Mouse (Mus musculus): ENCODE data around the gene Ttc23. TPM values are rescaled to one million over a fixed set of nuclear protein-coding genes. Genes with fewer than 3 reads are reported as not detected.

Ttc23 gene
- total RNA-seq, 1 experiment from 2014 or later, result 1.8 TPM

DNA sequence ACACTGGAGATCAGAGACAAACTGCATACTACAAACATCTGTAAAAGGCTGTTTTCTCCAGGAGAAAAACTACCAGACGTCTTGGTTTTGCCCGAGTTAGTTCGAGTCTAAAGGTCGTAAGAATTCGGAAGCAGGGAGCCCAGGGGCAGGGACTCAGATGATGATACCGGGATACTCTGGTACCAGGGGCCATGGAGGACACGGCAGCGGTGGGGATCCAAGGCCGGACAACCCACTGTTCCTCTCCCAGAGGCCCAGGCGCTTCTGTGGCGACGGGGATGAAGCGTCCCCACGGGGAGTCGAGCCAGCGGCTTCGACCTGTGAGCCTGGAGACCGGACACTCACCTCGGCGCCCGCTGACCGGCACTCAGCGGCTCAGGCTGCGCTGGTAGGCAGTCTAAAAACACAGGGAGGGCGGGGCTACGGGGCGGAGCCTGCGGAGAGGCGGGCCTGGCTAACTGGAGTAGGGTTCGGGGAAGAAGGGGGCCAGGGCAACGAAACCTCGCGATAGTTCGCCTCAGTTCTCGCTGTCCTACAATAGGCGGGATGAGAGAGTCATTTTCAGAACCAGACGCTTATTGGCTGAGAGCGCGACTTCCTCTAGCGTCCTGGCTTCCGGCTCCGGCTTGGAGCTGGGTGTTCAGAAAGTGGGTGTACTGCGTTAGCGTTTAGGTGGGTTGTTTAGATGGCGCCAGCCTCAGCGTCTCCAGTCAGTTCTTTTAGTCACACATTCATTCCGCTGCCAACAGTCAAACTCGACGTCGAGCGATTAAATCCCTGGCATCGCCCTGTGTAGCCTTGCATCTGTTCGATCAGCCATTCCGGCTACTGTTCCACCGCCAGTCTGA is 2.2 kb upstream of the Ttc23 start, which contains the start of gene Lrrc28:
Gene Lrrc28 (minus strand): TSS at position 436 of the 848 bp plus-strand sequence.
- ATAC-seq (replicated peaks; ENCODE audit: low read depth, poor library complexity, severe bottlenecking), result peak; percentile 97

DNA sequence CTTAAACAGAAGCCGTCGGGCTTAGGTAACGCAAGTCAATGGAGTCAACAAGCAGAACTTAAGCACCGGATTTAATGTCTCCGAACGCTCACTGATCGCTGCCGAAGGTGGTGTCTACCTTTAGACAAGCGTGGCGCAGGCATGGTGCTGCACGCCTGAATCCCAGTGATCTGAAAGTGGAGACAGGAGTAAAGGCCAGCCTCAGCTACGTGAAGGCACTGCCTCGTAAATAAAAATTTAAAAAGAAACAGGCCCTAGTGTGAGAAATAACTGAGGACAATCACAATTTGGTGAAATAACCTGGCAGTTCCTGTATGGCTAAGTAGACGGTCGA is 1.6 kb upstream of the Ttc23 start:
- peak; percentile 27 for ATAC-seq (replicated peaks; ENCODE audit: low read depth, poor library complexity, severe bottlenecking)

DNA sequence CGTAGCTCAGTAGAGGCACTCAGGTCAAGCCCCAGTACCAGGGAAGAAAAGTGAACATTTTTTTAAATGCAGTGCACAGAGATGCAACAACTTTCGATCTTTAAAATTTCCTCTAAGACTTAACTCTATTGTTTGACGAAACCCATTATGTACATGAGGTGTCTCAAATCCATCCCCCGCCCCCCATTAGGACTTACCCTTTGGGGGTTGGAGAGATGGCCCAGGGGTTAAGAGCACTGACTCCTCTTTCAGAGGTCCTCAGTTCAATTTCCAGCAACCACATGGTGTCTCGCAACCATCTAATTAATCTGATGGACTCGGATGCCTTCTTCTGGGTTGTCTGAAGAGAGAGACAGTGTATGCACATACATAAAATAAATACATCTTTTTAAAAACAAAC is 1.1 kb upstream of the Ttc23 start:
- ATAC-seq (replicated peaks; ENCODE audit: low read depth, poor library complexity, severe bottlenecking), result no peak

DNA sequence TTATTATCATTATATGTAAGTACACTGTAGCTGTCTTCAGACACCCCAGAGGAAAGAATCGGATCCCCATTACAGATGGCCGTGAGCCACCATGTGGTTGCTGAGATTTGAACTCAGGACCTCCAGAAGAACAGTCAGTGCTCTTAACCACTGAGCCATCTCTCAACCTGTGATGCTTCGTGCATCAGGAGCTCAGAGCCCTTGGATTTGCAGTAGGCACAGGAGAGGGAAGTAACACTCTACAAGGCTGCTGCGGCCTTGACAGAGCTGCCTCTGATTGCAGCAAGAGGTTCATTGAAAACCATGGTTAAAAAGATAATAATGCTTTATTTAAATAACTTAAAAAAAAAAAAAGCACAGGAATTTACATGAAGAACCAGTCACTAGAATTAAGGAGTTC is 1.2 kb downstream of the Ttc23 start:
- ATAC-seq (replicated peaks; ENCODE audit: low read depth, poor library complexity, severe bottlenecking), result no peak

DNA sequence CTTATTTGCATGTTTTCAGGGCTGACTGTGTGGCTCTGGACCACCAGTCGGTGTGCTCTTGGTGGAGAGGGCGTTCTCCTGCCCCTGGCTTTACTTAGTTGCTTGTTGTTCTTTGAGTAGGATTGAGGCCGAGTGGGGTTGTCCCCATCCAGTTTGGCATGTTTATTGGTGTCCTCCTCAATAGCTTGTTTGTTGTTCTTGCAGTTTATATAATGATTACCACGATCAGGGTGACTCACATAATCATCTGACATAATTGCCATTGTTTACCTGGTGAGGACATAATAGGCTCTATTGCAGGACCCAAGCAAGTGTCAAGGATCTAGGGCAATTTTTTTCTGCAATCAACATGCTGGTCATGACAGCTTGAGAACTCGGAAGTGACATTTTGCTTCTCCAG is 5.0 kb downstream of the Ttc23 start:
- ATAC-seq (replicated peaks; ENCODE audit: low read depth, poor library complexity, severe bottlenecking), result no peak

DNA sequence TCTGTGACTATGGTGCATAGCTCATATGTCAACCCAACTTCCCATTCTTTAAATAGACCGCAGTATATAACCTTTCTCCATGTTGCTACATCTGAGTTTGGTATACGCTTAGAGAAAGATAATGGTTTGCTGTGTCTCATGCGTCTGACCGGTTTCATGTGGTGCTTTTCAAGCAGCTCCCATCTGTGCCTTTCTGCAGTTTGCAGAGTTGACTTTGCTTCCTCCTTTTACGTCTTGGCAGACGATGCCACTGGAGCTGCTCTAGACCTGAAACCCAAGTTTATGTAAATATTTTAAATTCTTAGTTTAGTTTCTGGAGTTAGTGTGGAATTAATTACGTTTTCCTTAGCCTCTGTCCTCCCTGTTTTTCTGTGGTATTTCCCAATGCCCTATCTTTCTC is 7.5 kb downstream of the Ttc23 start:
- ATAC-seq (replicated peaks; ENCODE audit: low read depth, poor library complexity, severe bottlenecking), result peak; percentile 39

DNA sequence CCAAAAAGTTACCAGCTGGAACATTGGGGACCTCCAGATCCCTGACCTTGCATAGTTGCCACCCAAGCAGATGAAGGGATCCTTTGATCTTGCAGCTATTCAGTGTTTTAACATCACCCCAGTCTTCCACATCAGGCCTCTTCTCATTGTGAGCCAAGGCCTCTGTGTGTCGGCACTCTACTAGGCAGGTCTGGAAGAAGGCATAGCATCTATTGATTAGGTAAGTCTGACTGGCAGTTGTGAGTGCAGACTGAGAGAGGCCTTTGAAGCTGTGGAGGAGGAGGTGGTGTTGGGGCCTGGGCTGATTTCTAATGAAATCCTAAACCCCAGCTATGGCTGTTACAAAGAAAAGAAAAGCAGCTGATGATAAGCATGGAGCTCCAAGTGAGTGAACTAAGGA is 8.0 kb downstream of the Ttc23 start:
- ATAC-seq (replicated peaks; ENCODE audit: low read depth, poor library complexity, severe bottlenecking), result no peak

DNA sequence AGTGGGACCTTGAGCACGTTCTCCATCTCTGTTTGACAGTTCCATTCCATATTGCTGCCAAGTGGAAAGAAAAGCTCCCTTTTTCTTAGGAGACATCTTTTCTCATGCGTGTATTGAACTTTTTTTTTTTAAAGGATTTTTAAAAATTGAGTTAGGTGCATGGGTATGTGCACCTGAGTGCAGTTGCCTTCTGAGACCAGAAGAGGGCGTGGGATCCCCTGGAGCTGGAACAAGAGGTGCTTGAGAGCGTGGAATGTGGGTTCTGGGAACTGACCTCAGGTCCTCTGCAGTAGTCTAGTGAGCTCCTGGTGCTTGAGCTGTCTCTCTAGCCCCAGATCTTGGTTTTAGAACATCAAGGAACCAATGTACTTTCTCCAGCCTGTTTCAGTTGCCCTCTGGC is 10.9 kb downstream of the Ttc23 start:
- ATAC-seq (replicated peaks; ENCODE audit: low read depth, poor library complexity, severe bottlenecking), result no peak

DNA sequence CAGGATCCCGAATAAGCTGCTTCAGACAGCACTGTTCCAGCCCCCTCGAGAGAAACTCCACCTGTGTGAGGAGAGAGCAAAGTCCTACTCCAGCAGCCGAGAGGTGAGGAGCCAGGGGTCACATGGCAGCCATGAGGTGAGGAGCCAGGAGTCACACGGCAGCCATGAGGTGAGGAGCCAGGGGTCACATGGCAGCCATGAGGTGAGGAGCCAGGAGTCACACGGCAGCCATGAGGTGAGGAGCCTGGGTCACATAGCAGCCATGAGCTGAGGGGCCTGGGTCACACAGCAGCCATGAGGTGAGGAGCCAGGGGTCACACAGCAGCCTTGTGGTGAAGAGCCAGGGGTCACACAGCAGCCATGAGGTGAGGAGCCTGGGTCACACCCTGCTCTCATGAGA is 15.2 kb downstream of the Ttc23 start:
- ATAC-seq (replicated peaks; ENCODE audit: low read depth, poor library complexity, severe bottlenecking), result no peak

DNA sequence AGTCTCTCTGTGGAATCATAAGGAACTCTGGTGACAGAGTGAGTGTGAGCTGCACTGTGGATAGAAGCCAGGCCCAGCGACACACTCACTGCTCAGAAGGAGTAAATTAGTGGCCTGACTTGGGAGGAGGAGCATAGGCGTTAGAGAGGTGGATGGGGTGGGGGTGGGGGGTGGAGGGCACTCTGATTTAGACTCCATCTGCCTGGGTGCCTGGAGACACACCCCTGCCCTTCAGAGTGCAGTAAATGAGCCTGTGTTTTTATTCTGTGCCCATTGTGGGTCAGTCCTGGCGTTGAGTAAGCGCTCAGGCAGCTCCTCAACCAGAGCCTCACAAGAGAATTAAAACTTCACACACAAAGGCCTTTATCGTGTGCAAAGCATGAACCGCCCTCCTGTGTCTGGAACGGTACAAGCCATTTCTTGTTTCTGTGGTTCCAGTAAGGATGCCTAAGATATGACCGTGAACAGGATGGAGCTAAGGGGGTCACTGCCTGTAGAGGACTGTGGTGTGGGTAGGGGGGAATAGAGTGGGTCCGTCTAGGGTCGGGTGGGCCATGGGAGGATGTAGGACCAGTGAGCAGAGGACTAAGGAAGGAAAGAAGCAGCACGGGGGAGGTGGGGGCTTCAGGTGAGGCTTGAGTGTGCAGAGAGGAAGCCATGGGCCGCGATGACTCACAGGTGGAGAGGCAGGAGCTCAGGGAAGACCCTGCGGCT is 16.9 kb downstream of the Ttc23 start:
- no peak for ATAC-seq (replicated peaks; ENCODE audit: low read depth, poor library complexity, severe bottlenecking)

DNA sequence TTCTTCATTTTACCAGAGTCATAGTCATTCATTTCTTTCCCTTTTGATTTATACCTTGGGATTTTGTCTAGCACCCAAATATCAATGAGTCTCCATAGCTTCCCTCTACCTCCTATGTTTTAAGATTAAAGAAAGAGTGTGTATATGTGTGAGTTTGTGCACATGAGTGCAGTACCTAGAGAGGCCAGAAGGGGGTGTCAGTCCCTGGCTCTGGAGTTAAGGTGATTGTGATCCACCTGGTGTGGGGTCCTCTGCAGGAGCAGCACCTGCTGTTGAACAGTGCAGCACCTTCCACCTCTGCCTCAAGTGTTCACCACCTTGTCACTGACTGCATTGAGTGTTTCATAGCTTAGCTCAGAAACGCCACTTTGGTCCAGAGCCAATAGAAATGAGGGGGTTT is 23.8 kb downstream of the Ttc23 start:
- no peak for ATAC-seq (replicated peaks; ENCODE audit: low read depth, poor library complexity, severe bottlenecking)

DNA sequence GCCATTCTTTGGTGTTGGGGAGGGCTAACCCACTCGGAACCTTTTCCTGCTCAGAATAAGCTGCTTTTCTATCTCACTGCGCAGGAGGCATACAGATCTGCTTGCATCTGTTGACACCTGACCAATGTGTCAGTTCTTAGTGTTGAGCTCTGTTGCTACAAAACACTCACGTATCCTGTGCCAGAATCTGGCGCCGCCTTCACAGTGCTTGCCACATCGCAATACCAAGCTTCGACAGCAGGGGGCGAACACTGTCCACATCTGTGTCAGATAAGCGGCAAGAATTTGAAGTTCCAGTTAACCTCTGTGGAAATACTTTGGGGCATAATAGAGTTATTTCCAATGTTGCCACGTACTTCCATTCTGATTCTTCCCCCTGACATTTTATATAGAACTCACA is 25.4 kb downstream of the Ttc23 start:
- peak; percentile 91 for ATAC-seq (replicated peaks; ENCODE audit: low read depth, poor library complexity, severe bottlenecking)

DNA sequence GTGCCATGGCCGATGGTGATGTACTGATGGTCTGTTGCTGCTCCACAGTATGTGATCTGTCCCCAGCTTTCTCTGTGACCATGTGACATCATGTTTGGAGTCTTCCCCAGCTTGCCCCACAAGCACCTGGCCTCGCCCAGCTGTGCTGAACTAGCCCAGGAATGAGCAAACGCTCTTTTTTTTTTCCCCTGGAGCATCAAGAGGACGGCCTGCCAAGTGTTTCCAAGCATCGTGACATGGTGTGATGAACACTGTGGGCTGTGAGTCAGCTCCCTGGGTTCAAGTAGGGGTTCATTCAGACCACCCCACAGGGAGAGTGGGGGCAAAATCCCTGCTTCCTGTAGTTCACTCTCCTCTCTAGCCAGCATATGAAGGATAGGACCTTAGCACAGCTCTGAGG is 26.4 kb downstream of the Ttc23 start:
- no peak for ATAC-seq (replicated peaks; ENCODE audit: low read depth, poor library complexity, severe bottlenecking)

DNA sequence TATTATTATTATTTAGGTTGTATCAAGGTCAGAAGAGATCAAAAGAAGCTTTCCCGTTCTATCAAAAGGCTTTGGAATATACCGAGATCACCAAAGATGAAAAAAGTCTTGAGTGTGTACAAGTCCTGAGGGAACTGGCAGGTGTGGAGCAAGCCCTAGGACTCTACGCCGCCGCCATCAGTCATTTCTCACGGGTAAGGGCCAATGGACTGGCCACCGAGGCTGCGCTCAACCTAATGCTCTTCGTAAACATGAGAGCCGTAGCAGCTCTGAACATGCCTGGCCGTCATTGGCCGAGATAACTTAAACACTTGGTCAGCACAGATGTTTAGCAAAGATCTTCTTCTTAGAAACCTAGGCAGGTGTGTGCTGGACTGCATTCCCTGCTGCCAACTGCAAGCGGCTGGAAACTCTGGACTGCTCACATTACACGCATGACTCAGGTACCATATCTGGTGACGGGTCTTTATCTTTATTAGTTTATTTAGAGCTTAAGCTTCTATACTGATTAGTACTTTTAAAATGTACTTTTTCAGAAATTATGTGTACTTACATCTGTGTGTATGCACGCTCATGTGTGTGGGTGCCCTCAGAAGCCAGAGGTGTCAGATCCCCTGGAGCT is 31.8 kb downstream of the Ttc23 start:
- no peak for ATAC-seq (replicated peaks; ENCODE audit: low read depth, poor library complexity, severe bottlenecking)

DNA sequence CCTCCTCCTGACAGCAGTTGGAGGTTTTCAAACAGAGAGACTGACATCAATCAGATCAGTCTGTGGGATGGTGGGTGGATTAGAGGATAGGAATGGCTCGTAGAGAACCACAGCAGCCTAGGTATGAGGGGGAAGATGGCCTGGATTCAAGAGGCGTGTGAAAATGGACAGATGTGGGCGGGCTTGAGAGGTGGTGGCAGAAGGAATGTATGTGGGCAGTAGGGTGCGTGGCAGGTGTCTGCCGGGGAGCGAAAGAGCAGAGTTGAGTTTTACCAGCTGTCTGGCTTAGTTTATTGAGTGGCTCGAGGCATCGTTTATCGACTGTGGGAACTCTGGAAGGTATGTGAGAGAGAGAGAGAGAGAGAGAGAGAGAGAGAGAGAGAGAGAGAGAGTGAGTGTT is 33.9 kb downstream of the Ttc23 start:
- no peak for ATAC-seq (replicated peaks; ENCODE audit: low read depth, poor library complexity, severe bottlenecking)

DNA sequence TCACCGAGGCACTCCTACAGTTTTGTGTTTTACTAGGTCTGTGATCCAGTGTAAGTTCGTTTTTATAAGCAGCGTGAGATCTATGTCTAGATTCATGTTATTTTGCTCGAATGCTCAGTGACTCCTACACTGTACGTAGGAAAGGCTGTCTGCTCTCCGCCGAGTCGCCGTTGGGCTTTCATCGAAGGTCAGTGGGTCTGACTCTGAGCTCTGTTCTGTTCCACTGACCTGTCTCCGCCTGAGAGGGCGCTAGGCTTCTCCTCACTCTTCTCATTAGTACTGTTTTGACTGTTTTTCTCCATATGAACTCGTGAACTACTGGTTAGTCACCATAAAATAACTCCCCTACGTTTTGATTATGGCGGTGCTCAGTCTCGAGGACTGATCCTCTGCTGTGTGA is 35.8 kb downstream of the Ttc23 start:
- ATAC-seq (replicated peaks; ENCODE audit: low read depth, poor library complexity, severe bottlenecking), result no peak

DNA sequence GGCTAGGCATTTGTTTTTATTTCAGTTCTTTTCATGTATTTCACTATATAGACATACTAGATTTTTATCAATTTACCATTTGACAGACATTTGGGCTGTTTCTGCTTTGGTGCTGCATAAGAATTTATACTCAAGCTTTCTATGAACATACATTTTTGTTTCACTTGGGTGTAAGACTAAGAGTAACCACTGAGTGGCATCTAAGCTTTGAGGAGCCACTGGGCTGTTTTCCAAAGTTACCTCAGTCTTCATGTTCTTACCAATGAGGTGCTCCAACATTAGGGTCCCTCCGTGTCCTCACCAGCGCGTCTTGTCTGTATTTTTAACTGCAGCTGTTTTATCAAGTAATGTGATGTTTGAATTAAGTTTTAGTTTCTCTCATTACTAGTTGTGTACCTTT is 39.3 kb downstream of the Ttc23 start:
- no peak for ATAC-seq (replicated peaks; ENCODE audit: low read depth, poor library complexity, severe bottlenecking)

DNA sequence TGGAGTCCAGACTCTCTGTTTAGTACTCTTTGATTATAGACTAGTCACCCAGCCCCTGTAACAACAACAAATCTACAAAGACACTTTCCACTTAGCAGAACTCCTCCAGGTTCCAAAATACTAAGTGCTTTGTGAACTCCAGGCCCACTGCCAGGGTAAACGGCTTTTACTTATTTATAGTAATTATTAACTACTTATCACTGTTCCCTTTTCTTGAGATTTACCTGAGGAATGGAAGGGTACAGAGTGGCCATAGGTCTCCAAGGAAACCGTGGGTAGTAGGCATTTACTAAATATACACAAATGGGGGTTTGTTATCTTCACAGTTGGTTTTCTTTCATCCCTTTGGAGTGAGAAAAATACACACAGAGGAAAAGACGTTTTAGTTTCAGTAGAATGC is 41.1 kb downstream of the Ttc23 start:
- ATAC-seq (replicated peaks; ENCODE audit: low read depth, poor library complexity, severe bottlenecking), result no peak

DNA sequence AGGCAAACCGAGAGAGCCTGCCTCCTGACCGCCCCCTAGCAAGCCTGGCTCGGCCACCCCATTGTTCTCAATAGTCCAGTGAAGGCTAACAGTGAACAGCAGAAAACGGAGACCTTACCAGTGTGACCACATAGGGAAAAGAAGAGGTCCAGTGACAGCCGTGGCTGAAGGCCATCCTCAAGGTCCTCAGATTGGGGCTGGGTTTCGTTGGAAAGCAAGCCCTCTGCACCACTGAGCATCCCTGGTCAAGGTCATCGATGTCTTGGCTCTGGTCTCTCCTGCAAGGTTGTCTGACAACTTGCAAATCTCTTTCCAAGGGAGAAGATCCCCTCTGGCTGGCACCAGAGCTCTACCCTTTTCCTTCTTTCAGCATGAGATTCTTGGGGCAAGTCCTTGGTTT is 42.6 kb downstream of the Ttc23 start:
- no peak for ATAC-seq (replicated peaks; ENCODE audit: low read depth, poor library complexity, severe bottlenecking)

DNA sequence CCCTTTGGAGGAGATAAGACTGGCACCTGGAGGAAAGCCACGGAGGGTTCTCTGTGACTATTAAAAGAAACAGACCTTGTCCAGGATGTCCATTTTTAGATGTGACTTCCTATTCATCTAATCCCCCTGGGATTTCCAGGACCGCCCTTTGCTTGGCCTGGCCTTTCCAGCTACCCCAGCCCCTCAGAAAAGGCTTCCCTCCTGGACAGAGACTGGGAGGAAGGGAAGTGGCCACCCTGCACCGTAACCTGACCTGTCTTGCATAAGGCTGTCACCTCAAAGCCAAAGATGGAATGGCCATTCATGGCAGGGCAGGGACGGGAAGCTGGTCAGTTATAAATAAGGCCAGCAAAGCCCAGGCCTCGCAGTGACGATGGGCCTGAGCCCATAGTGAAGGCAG is 43.8 kb downstream of the Ttc23 start:
- no peak for ATAC-seq (replicated peaks; ENCODE audit: low read depth, poor library complexity, severe bottlenecking)

DNA sequence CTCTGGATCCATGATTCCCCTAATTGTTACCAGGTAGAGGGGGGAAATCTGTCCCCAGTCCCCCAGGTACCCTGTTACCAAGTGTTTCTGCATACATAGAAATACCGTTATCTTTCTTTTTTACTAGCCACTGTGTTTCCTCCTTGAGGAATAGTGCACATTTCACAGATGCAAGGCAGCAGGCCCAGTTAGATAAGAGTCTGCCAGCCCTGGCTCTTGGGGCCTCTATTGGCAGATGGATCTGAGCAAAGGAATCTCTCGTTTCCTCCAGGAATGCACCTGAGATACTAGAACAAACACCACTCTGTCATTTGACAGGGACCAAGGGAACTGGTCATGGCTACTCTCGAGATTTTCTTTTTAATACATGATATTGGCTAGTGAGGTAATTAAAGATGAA is 44.9 kb downstream of the Ttc23 start:
- ATAC-seq (replicated peaks; ENCODE audit: low read depth, poor library complexity, severe bottlenecking), result no peak

Data from common myeloid progenitor, adult 5-6 weeks (primary cell).